Mouse (Mus musculus): ENCODE results near the gene 4930558K02Rik.

The 4930558K02Rik gene

GRCm38 (mm10) chr1:161991846-161992245, 12.4 kb upstream of the 4930558K02Rik start:
- no peak for DNase-seq

DNA sequence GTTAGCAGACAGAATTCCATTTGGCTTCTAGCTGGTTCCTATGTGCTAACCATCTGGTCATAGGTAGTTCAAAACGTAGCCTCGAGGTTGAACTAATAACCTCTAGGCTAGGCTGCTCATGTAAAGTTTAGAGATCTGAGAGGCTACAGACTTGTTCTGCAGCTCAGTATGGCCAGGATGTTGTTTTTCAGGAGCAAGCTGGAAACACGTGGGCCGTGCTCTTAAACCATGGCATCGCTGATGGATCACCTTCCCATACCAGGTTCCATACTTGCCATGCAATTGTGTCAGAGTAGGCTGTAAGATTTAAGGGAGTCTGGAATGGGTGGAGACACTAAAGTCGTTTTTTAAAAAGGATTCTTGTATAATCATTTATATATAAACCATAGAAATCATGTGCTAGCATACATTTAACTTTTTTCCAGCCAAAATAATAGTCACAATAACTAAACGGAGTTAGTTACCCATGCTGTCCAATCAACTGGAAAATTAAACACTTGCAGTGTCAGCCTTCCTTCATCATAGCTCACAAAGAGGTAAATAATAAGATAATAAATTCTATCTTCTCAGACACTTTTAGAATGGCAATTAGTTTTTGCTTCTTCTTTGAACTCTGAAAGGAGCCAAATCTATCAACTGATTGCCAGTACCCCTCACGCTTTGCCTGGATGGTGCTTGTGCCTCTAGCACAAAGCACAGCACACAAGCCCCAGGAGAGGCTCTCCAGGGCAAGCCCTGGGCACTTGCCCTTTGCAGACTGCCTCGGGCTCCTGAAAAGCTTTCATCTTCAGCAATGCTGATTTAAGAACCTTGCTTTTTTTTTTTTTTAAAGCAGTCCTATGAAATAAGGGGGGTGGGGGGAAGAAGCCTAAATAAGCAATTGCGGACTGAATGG, 11.5 kb upstream of the 4930558K02Rik start:
- no peak for DNase-seq

GRCm38 (mm10) chr1:161983979-161984566, 4.6 kb upstream of the 4930558K02Rik start:
- DNase-seq = no peak

- no peak for DNase-seq
These were observed 4.0 kb upstream of the 4930558K02Rik start for GRCm38 (mm10) chr1:161983451-161983850.

DNA sequence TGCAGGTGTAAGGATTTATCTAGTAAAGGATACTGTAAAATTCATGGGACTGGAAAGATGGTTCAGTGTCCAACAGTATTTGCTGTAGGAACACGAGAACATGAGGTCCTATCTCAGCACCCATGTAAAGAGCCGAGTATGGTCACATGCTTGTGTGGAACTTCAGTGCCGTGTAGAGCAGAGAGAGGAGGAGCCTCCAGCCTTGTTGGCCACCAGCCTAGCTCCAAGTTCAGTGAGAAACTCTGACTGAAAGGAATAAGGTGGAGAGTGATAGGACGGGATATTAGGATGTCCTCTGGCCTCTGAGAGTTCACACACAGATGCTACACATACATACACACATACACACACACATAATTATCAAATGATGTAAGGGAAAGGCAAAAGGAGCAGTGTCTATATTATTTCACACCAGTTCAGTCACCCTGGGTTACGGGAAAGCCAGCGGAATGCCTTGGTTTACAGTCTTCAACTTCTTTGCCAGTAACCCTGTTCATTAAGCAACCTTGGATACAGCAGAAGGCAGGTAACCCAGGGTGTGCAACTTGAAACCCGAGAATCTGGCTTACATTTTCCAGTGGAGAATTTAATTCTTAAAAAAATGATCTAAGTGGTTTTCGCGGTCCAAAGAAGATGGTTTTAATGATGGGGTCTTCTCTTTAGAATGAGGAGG, 1.3 kb upstream of the 4930558K02Rik start:
- DNase-seq = no peak

DNA sequence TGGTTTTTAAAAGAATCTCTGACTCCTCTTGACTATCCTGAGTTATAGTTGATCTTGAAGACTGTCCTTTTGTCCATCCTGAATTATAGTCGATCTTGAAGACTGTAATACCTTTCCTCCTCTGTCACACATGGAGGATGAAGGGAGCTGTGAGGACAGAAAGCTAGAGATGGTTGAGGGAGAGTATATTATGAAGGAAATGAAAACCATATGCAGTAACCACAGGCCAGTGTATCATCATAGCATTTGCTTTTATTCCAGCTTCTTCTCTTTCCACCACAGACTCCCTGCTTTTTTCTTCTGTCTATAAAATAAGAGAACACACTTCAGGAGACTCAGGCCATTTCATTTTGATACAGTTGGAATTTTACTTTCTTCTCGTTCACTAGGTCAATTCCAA, 610 bp upstream of the 4930558K02Rik start:
- DNase-seq = no peak

DNA sequence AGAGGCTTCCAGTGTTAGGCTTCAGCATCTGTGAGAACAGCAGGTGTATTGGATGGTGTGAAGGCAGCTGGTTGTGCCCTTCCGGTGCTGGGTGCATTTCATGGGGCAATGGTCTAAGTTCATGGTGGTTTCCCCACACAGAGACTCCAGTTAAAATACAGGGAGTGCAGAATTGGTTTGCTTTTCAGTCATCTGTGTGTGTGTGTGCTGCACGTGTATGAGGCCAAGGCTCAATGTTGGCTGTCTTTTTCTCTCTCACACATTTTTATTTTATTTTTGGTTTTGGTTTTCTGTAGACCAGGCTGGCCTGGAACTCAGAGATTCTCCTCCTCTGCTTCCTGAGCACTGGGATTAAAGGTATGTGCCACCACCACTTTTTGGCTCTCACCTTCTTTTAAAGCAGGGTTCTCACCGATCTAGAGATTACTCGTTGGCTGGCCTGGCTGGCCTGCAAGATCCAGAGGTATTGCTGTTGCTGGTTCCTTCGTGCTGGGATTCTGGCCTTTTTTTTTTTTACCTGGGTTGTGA, 1.2 kb downstream of the 4930558K02Rik start:
- DNase-seq = no peak

DNA sequence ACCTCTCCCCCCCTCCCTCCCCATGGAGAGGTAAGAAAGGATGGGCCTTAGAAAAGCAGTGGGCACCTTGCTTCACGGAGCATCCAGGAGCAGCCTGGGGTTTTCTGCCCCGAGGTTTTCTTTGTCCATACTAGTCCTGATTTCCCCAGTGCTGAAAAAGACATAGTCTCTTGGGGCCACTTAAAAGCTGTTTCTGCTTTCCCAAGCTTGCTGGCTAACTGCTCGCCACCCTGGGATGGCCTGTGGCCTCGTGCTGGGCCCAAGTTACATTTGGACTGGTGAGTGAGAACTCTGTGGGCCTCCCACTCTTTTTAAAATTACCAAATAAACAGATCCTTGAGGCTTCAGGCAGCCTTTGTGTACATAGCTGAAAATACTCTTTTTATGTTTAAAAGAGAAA, 2.1 kb downstream of the 4930558K02Rik start:
- DNase-seq = no peak

DNA sequence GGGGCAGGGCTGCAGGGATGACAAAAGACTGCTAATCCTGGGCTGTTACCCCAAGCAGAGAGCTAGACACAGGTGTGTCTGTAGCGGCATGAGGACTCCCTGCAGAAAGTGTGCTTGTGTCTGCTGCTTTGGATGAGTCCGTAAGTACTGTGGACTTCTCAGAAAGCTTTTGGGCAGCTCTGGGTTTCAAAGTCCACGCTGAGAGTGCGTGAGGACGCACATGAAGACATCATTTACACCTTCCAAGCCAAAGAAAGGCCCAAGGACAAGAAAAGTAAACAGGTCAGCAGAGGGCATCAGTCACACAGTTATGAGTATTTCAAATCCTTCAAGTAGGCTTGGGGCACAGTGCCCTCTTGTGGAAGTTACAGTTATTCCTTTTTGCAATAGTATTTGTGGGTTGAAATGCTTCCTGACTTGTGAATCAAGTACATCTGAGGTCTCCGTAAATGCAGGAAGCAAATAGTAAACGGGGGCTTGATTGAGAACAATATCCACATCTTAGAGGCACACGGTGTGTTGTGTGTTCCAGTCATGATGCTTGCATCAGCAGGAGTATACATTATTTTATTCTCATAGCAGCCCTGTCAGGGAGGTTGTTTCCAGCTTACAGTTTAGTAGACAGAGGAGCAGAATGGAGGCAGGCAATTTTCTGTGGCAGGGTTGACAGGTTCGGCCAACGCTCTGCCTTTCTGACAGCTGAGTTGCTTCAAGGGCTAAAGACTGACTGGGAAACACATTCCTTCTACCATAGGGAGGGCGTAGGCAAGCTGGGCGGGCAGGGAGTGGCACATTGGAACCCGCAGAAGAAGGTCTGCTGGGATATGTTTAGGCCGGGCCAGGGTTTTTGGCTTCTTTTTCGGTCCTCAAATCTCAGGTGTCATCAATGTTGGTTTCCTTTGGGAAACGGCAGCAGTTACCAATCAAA, 2.9 kb downstream of the 4930558K02Rik start:
- peak; percentile 86 for DNase-seq

GRCm38 (mm10) chr1:161972233-161972632, 7.2 kb downstream of the 4930558K02Rik start:
- no peak for DNase-seq

- DNase-seq = no peak
These were observed 8.6 kb downstream of the 4930558K02Rik start for GRCm38 (mm10) chr1:161970874-161971273.

DNA sequence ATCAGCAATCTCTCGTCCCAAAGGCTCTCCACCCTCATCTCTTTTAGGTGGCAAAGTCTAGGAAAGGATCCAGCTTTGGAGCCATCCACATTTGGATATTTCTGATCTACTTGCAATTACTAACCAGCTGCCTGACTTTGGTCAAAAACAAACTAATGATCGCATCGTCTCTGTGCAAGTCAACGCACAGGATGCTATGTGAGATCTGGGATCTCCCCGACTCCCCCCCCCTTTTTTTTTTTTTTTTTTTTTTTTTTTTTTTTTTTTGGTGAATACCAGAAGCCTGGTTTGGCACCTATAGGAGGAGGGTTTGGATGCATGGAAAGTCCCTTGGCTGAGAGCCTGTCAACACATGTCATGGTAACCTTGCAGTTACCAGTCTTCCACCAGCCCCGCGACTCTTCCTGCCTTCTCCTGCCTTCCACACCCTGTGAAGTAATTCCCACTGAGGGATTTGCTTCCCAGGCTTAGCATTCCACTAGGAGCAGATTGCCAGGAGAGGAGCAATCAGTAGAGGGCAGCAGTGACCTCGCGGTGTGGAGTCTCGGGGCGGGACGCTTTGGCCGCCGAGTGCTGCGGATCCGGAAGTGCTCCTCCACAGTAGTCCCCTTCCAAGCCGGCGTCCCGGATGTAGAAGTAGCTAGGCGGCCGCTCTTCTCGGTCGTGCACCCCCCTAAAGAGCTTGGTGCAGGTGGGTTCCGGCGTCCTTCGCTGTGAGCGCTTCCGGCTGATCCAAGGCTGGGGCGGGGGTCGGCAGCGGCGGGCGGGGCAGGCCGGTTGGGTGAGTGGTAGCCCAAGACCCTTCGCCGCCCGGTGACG, 10.6 kb downstream of the 4930558K02Rik start, which contains the start of gene Pigc:
Gene Pigc (plus strand): TSS at position 598 of the 819 bp plus-strand sequence.
- peak; percentile 96 for DNase-seq

DNA sequence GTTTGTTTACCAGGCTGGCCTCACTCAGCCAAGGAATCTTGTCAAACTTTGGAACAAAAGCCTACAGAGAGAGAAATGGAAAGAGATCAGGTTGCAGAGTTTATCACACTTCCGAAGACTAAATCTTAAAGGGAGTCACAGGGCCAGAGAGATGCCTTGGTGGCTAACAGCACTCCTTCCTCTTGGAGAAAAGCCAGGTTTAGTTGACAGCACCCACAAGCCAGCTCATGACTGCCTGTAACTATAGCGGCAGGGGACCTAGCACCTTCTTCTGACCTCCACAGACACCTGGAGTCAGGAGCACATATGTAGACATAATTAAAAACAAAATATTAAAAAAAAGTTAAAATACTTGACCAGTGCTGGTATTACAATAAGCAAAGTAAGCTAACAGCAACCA, 11.5 kb downstream of the 4930558K02Rik start:
- DNase-seq = no peak

DNA sequence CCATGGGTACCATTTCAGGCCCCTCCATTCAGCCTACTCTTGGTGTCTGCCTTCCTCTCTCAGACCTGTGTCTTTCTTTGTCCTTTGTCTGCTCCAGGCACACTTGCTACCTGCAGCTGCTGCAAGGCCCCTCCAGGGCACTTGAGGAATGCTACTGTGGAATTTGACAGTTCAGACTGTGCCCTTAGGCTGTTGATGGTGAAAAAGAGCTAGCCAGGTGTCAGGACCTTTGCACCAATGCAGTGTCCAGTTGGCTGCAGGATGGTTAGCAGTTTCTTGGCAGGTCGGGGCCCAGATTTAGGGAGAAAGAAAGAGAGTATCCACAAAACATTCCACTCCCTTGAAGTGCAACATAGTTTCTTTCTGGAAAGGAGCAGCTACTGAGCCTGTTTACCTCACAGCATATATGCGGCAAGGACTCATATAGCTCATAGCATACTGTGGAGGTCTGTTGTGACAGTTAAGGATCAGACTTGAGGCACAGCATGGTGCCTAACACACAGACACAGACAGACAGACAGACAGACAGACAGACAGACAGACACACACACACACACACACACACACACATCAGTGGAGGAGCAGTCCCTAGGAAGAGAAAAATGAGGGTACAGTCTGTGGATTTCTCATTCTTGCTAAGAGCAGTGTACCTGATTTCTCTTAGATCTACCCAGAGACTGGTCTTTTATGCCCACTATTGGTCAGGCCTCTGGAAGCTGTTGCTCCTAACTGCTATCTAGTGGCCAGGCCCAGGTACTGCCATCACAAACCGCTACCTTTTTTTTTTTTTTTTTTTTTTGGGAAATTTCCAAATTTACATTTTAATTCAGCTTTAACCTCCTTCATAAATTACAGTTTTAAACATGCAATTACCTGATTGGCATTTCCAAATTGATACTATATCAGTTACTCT, 16.7 kb downstream of the 4930558K02Rik start:
- DNase-seq = peak; percentile 22

GRCm38 (mm10) chr1:161957964-161958950, 21.2 kb downstream of the 4930558K02Rik start:
- no peak for DNase-seq

DNA sequence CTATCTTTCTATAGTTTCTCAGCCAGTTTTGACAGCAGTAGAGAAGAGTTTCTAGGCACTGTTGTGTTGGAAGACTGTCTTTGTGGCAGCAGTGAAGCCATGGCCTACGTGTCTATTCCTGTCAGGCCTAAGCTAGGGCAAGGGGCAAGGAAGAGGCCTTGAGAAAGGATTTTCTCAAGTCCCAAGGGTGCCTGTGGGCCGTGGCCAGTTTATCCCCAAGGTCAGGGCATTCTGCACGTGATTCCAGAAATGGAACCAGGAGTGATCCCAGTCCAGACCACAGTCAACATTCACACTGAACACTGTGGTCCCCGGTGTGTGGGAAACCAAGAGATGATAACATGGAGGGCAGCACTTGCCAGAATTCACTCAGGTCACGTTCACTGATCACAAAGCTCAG, 23.6 kb downstream of the 4930558K02Rik start:
- no peak for DNase-seq

GRCm38 (mm10) chr1:161952599-161952998, 26.8 kb downstream of the 4930558K02Rik start:
- DNase-seq = no peak

- DNase-seq = no peak
These were observed 28.2 kb downstream of the 4930558K02Rik start for GRCm38 (mm10) chr1:161951009-161951779.

All from lung, postnatal 14 days (tissue).